Mouse (Mus musculus): ENCODE results near the gene Ddx51. TPM values are rescaled to one million over a fixed set of nuclear protein-coding genes. Genes with fewer than 3 reads are reported as not detected.

Ddx51 gene
- total RNA-seq (2023) = 10 to 100 TPM; 13.9 to 15.8 TPM

DNA sequence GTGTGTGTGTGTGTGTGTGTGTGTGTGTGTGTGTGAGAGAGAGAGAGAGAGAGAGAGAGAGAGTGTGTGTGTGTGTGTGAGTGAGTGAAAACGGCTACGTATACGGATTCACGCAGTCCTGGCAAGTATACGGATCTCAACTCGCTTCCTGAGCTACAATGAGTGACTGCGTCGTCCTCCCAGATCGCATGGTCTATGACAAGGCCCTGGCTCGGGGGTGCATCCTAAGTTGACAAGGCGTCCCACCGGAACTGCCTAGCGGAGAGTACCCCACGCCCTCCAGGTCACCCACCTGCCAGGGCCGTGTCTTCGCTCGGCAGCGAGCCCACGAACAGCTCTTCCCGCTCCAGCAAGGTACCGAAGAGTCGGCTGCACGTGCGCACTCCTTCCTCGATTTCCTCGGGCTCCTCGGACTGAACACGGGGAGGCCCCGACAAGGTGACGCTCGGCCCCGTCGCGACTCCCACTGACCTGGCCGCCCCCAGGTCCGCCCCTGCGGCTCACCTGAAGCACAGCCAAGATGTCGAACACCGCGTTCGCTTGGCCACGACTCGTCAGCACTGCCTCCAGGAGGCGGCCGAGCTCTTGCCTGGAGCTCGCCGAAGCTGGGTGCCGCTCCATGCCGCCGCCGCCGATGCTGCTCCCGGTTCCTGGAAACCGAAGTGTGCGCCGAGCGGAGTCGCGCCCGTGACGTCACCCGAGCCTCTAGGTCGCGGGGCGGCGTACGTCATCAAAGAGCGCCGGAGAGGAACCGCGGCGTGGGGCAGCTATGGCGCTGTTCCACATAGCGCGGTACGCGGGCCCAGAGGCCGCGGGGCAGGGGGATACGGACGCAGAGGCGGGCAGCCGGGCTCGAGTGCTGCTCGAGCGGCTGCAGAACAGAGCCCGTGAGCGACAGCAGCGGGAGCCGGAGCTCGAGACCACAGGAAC is at the start of gene Ddx51, which contains the start of gene Noc4l:
Gene Ddx51 (plus strand): TSS at position 733 of the 930 bp plus-strand sequence.
Gene Noc4l (minus strand): TSS at position 699 of the 930 bp plus-strand sequence.

Other genes with a start within 250 kb of the Ddx51 start
- gene Fbrsl1, start 204.9 kb upstream of the Ddx51 start, total RNA-seq (2023) = 10 to 100 TPM; 65.2 to 94.8 TPM
- gene Galnt9, start 109.1 kb upstream of the Ddx51 start, total RNA-seq (2023) = 1 to 10 TPM; 5.9 to 6.4 TPM
- 10 to 100 TPM; 23.0 to 23.7 TPM for gene Noc4l, start within 50 bp of the Ddx51 start, total RNA-seq (2023)
- gene Ep400, start 117.3 kb downstream of the Ddx51 start, total RNA-seq (2023) = 100 to 1,000 TPM; 119 to 120 TPM
- 10 to 100 TPM in 1 of 2 experiments, 1 to 10 TPM in 1; 9.2 to 12.8 TPM for gene Pus1, start 127.2 kb downstream of the Ddx51 start, total RNA-seq (2023)
- gene Ulk1, start 156.6 kb downstream of the Ddx51 start, total RNA-seq (2023) = 10 to 100 TPM; 66.8 to 78.5 TPM
- 10 to 100 TPM in 1 of 2 experiments, 1 to 10 TPM in 1; 6.2 to 11.3 TPM for gene Hscb, start 186.3 kb downstream of the Ddx51 start, total RNA-seq (2023)
- 10 to 100 TPM; 14.0 to 15.4 TPM for gene Chek2, start 186.5 kb downstream of the Ddx51 start, total RNA-seq (2023)
- 1 to 10 TPM; 1.8 to 2.1 TPM for gene Ttc28, start 226.4 kb downstream of the Ddx51 start, total RNA-seq (2023)

All from neutrophil, adult 83 days (primary cell).